Mouse (Mus musculus) ES-E14 (cell line): Measurements from ENCODE around the gene Slit2.

ENCODE experiments used
- ZC3H11A ChIP-seq: IDR thresholded peaks from 2 replicates; pipeline ENCODE4 v1.6.1; 2012; ENCODE audit warnings: low read depth, mild to moderate bottlenecking, inconsistent platforms, low read length, borderline replicate concordance
- ZNF384 ChIP-seq: IDR thresholded peaks from 2 replicates; pipeline ENCODE4 v1.6.1; 2012; ENCODE audit warnings: low read depth, low read length, inconsistent platforms

DNA sequence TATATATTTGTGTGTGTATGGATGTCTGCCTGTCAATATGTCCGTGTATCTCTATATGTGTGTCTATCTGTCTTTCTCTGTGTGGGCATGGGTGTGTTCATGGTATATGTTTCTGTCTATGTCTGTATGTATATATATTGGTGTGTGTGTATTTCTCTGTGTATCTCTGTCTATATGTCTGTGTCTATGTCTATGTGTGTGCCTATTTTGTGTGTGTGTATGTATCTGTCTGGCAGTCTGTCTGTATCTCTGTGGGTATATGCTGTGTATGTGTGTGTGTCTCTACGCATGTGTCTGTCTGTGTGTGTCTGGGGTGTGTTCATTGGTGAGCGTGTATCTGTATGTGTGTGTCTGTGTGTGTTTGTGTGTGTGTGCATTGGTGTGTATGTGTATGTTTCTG is 350.5 kb downstream of the Slit2 start:
- TF ChIP-seq ZNF384 (no peak), ZC3H11A (no peak)
